Mouse (Mus musculus) G1E (cell line): Measurements from ENCODE around the gene Cenpx. TPM values are rescaled to one million over a fixed set of nuclear protein-coding genes. Genes with fewer than 3 reads are reported as not detected.
"Not testable (repeated sequence)": the region's sequence is repeated elsewhere in the genome, so short reads cannot be mapped to it uniquely, and the experiment has no call there.

Experiments used
- ATAC-seq: 2 replicates; pipeline ENCODE4 v1.8.0; 2016; ENCODE audit warnings: mild to moderate bottlenecking; ENCODE audit not compliant: insufficient number of reproducible peaks, poor library complexity, low FRiP score, severe bottlenecking; ENCODE audit errors: extremely low read depth
- DNase-seq: peaks from one replicate; pipeline ENCODE4 v3.0.0; 2012; ENCODE audit warnings: low spot score
- H3K27me3 ChIP-seq: 2 replicates; pipeline ENCODE4 v1.6.1; 2012; ENCODE audit warnings: mild to moderate bottlenecking, low read length, inconsistent platforms; ENCODE audit not compliant: insufficient read depth
- H3K36me3 ChIP-seq: replicated peaks from 2 replicates; pipeline ENCODE3; 2012; ENCODE audit warnings: mild to moderate bottlenecking, inconsistent platforms
- H3K4me1 ChIP-seq: 2 replicates; pipeline ENCODE4 v1.6.1; 2012; ENCODE audit warnings: low read depth, low read length, inconsistent platforms, mixed read lengths; ENCODE audit not compliant: insufficient read depth
- H3K4me3 ChIP-seq: 2 replicates; pipeline ENCODE4 v1.5.1; 2012; ENCODE audit warnings: low read depth, mild to moderate bottlenecking, inconsistent platforms, low read length, moderate library complexity, mixed read lengths
- H3K9me3 ChIP-seq: replicated peaks from 2 replicates; pipeline ENCODE4 v1.6.1; 2012; ENCODE audit warnings: inconsistent platforms
- CTCF ChIP-seq: IDR thresholded peaks from 2 replicates; pipeline ENCODE4 v1.5.1; 2012; ENCODE audit warnings: low read depth, low read length, inconsistent platforms, mixed read lengths
- GATA1 ChIP-seq: IDR thresholded peaks from 2 replicates; pipeline ENCODE4 v1.6.1; 2012; ENCODE audit warnings: borderline replicate concordance, low read length, inconsistent platforms, mixed read lengths
- GATA2 ChIP-seq: IDR thresholded peaks from 2 replicates; pipeline ENCODE4 v1.6.1; 2012; ENCODE audit warnings: low read depth, low read length, inconsistent platforms, borderline replicate concordance
- POLR2AphosphoS5 ChIP-seq: IDR thresholded peaks from 2 replicates; pipeline ENCODE4 v1.6.1; 2012; ENCODE audit warnings: low read depth, low read length, inconsistent platforms; ENCODE audit not compliant: insufficient replicate concordance
- TAL1 ChIP-seq: conservative IDR thresholded peaks from 2 replicates; pipeline ENCODE4 v1.6.1; 2012; ENCODE audit warnings: low read depth, low read length, inconsistent platforms, mixed read lengths
- polyA plus RNA-seq: library from polyadenylated mRNA; stranded (reverse); fragments of >175 nt; gene quantifications from 2 replicates; pipeline ENCODE4 v1.2.3, GENCODE M21; 2012
- total RNA-seq, 2 experiments: library from RNA; stranded (forward) in 1 of 2; stranded (reverse) in 1 of 2; fragments of 200-1000 nt in 1 of 2; fragments of >200 nt in 1 of 2; fragmentation: Nextera tagmentation in 1 of 2; gene quantifications; 2 replicates each; pipeline ENCODE4 v1.2.3; 2014 to 2017

Cenpx gene
- total and polyA plus RNA-seq, 3 experiments = 67.2 to 250 (median 158) TPM

- TF ChIP-seq POLR2AphosphoS5 (peak; percentile 41; the same call in 1 of the 2 replicates), GATA2 (0 out of 2 replicates have a peak, but pooled peaks have one; percentile 7), GATA1 (no peak), CTCF (no peak), TAL1 (no peak)
- Histone ChIP-seq H3K9me3 (peaks cover 3% of the 10 kb centered on the region; the same call in 1 of the 2 replicates), H3K4me3 (peak overlapping the region; percentile 15; the same call in 1 of the 2 replicates), H3K27me3 (peaks cover 49% of the 10 kb centered on the region), H3K36me3 (peaks cover under 1% of the 10 kb centered on the region), H3K4me1 (peaks cover 15% of the 10 kb centered on the region)
- ATAC-seq = no peak
- no peak for DNase-seq
Observed at GRCm38 (mm10) chr11:120731395-120731794, 17.9 kb upstream of the Cenpx start.

GRCm38 (mm10) chr11:120730331-120730870 is 16.9 kb upstream of the Cenpx start:
- TF ChIP-seq TAL1 = no peak
- TF ChIP-seq GATA1 = no peak
- no peak for TF ChIP-seq GATA2
- no peak for TF ChIP-seq POLR2AphosphoS5
- no peak for TF ChIP-seq CTCF
- Histone ChIP-seq H3K4me3 (no peak overlapping the region), H3K9me3 (peaks cover 3% of the 10 kb centered on the region; the same call in 1 of the 2 replicates), H3K36me3 (peaks cover 10% of the 10 kb centered on the region), H3K27me3 (peaks cover 52% of the 10 kb centered on the region), H3K4me1 (peaks cover 22% of the 10 kb centered on the region)
- DNase-seq (no peak), ATAC-seq (no peak)

DNA sequence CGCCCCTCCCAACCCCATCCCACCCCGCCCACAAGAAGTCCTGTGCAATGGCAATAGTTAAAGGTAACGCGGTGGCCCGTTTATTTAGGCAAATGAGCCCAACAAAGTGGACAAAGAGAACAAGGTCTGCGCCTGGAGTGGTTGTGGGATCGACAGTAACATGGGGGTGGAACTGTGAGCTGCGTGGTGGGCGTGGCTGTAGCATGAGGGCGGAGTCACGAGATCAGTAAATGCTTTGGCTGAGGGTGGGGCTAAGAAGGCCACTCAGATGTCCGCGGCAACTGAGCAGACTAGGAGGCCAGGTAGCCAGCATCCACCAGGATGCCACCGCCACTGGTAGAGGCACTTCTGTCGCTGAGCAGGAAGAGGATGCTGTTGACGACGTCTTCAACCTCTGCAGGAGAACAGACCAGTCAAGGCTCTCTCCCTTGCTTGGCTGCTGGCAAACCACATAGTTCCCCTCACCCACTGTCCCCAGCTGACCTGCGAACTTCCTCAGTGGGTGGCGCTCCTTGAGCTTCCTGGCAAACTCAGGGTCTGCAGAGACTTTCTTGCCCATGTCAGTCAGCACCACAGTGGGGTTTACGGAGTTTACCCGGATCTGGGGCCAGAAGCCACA is 16.0 kb upstream of the Cenpx start:
- Histone ChIP-seq H3K4me3 (peak overlapping the region; percentile 17; the same call in 1 of the 2 replicates), H3K36me3 (peaks cover 18% of the 10 kb centered on the region), H3K4me1 (peaks cover 22% of the 10 kb centered on the region), H3K27me3 (peaks cover 54% of the 10 kb centered on the region)
- H3K9me3 ChIP-seq, DNase-seq, ATAC-seq: not testable (repeated sequence)

- TF ChIP-seq TAL1 = no peak
- no peak for TF ChIP-seq GATA2
- no peak for TF ChIP-seq CTCF
- no peak for TF ChIP-seq POLR2AphosphoS5
- TF ChIP-seq GATA1 = no peak
- Histone ChIP-seq H3K36me3 (peaks cover 22% of the 10 kb centered on the region), H3K4me3 (no peak overlapping the region), H3K9me3 (peaks cover 3% of the 10 kb centered on the region; the same call in 1 of the 2 replicates), H3K4me1 (peaks cover 22% of the 10 kb centered on the region), H3K27me3 (peaks cover 54% of the 10 kb centered on the region)
- no peak for ATAC-seq
- no peak for DNase-seq
Observed at GRCm38 (mm10) chr11:120728530-120729240, 15.1 kb upstream of the Cenpx start.

- H3K36me3 ChIP-seq = peaks cover 26% of the 10 kb centered on the region
- H3K4me1 ChIP-seq = peaks cover 22% of the 10 kb centered on the region
- H3K4me3 ChIP-seq = no peak overlapping the region
- H3K27me3 ChIP-seq = peaks cover 45% of the 10 kb centered on the region
- TF ChIP-seq TAL1 (no peak), GATA1 (no peak), GATA2 (no peak), POLR2AphosphoS5 (no peak), CTCF (no peak)
- DNase-seq (no peak), ATAC-seq (no peak)
- H3K9me3 ChIP-seq = peaks cover 3% of the 10 kb centered on the region; the same call in 1 of the 2 replicates
Observed at GRCm38 (mm10) chr11:120727564-120727963, 14.0 kb upstream of the Cenpx start.

- TF ChIP-seq GATA1 (no peak), TAL1 (no peak), CTCF (no peak), POLR2AphosphoS5 (no peak), GATA2 (no peak)
- DNase-seq = peak; percentile 99
- Histone ChIP-seq H3K4me1 (peaks cover 25% of the 10 kb centered on the region), H3K36me3 (peaks cover 26% of the 10 kb centered on the region), H3K27me3 (peaks cover 45% of the 10 kb centered on the region), H3K4me3 (peak within 1 kb of the TSS; percentile 74), H3K9me3 (peaks cover 3% of the 10 kb centered on the region; the same call in 1 of the 2 replicates)
- ATAC-seq = peak; percentile 99
Observed at GRCm38 (mm10) chr11:120727169-120727527, 13.6 kb upstream of the Cenpx start, which contains the start of gene Dcxr. TSS of gene Dcxr (minus strand) at chr11:120727281.
